Mouse (Mus musculus): ENCODE measurements around the gene Plek2. TPM values are rescaled to one million over a fixed set of nuclear protein-coding genes. Genes with fewer than 3 reads are reported as not detected.
"Not testable (repeated sequence)": the region's sequence is repeated elsewhere in the genome, so short reads cannot be mapped to it uniquely, and the experiment has no call there.

Plek2 gene
- polyA plus RNA-seq, 1 experiment from 2014 or later, result 3.6 TPM

- no peak overlapping the region for H3K4me3 ChIP-seq (ENCODE audit: low read length)
- ATAC-seq (ENCODE audit: low FRiP score, low TSS enrichment), result no peak
- no peaks in the 10 kb centered on the region for H3K36me3 ChIP-seq (ENCODE audit: control insufficient read depth, insufficient read depth, low read length)
- no peaks in the 10 kb centered on the region for H3K27me3 ChIP-seq (ENCODE audit: control insufficient read depth, insufficient read depth, low read length)
- H3K9me3 ChIP-seq (ENCODE audit: control insufficient read depth, low read length), result no peaks in the 10 kb centered on the region
- 48% methylated on average over 4 of the region's 4 CpGs for WGBS
- no peaks in the 10 kb centered on the region for H3K4me1 ChIP-seq (ENCODE audit: control insufficient read depth, insufficient read depth, low read length)
- H3K9ac ChIP-seq (ENCODE audit: low read depth, low read length), result no peak overlapping the region
- H3K27ac ChIP-seq (ENCODE audit: low read depth, low read length), result no peak overlapping the region
- H3K4me2 ChIP-seq (replicated peaks; ENCODE audit: low read depth, low read length), result no peak overlapping the region
Observed at GRCm38 (mm10) chr12:78936494-78936893, 29.7 kb upstream of the Plek2 start.

- 67% methylated on average over 1 of the region's 1 CpGs for WGBS
- no peaks in the 10 kb centered on the region for H3K27me3 ChIP-seq (ENCODE audit: control insufficient read depth, insufficient read depth, low read length)
- ATAC-seq (ENCODE audit: low FRiP score, low TSS enrichment), result no peak
- no peaks in the 10 kb centered on the region for H3K9me3 ChIP-seq (ENCODE audit: control insufficient read depth, low read length)
- no peaks in the 10 kb centered on the region for H3K36me3 ChIP-seq (ENCODE audit: control insufficient read depth, insufficient read depth, low read length)
- H3K4me3 ChIP-seq (ENCODE audit: low read length), result no peak overlapping the region
- H3K4me2 ChIP-seq (replicated peaks; ENCODE audit: low read depth, low read length), result no peak overlapping the region
- H3K27ac ChIP-seq (ENCODE audit: low read depth, low read length), result no peak overlapping the region
- no peaks in the 10 kb centered on the region for H3K4me1 ChIP-seq (ENCODE audit: control insufficient read depth, insufficient read depth, low read length)
- no peak overlapping the region for H3K9ac ChIP-seq (ENCODE audit: low read depth, low read length)
Observed at GRCm38 (mm10) chr12:78929900-78930299, 23.1 kb upstream of the Plek2 start.

- no peaks in the 10 kb centered on the region for H3K27me3 ChIP-seq (ENCODE audit: control insufficient read depth, insufficient read depth, low read length)
- no peak overlapping the region for H3K4me2 ChIP-seq (replicated peaks; ENCODE audit: low read depth, low read length)
- H3K9me3 ChIP-seq (ENCODE audit: control insufficient read depth, low read length), result no peaks in the 10 kb centered on the region
- no peak overlapping the region for H3K4me3 ChIP-seq (ENCODE audit: low read length)
- no peak overlapping the region for H3K9ac ChIP-seq (ENCODE audit: low read depth, low read length)
- H3K4me1 ChIP-seq (ENCODE audit: control insufficient read depth, insufficient read depth, low read length), result no peaks in the 10 kb centered on the region
- no peak for ATAC-seq (ENCODE audit: low FRiP score, low TSS enrichment)
- no peak overlapping the region for H3K27ac ChIP-seq (ENCODE audit: low read depth, low read length)
- 78% methylated on average over 5 of the region's 5 CpGs for WGBS
- no peaks in the 10 kb centered on the region for H3K36me3 ChIP-seq (ENCODE audit: control insufficient read depth, insufficient read depth, low read length)
Observed at GRCm38 (mm10) chr12:78927287-78927686, 20.5 kb upstream of the Plek2 start.

GRCm38 (mm10) chr12:78923539-78924189 lies 16.9 kb upstream of the Plek2 start:
- no peak for ATAC-seq (ENCODE audit: low FRiP score, low TSS enrichment)
- Histone ChIP-seq H3K9me3 (ENCODE audit: control insufficient read depth, low read length) (no peaks in the 10 kb centered on the region), H3K36me3 (ENCODE audit: control insufficient read depth, insufficient read depth, low read length) (no peaks in the 10 kb centered on the region), H3K4me1 (ENCODE audit: control insufficient read depth, insufficient read depth, low read length) (0 out of 2 replicates have a peak, but pooled peaks cover 4% of the 10 kb centered on the region), H3K9ac (ENCODE audit: low read depth, low read length) (no peak overlapping the region), H3K4me3 (ENCODE audit: low read length) (no peak overlapping the region), H3K27me3 (ENCODE audit: control insufficient read depth, insufficient read depth, low read length) (no peaks in the 10 kb centered on the region), H3K27ac (ENCODE audit: low read depth, low read length) (no peak overlapping the region), H3K4me2 (replicated peaks; ENCODE audit: low read depth, low read length) (no peak overlapping the region)
- WGBS, result 82% methylated on average over 7 of the region's 7 CpGs

- H3K27ac ChIP-seq (ENCODE audit: low read depth, low read length); H3K4me2 ChIP-seq (replicated peaks; ENCODE audit: low read depth, low read length); H3K9me3 ChIP-seq (ENCODE audit: control insufficient read depth, low read length); ATAC-seq (ENCODE audit: low FRiP score, low TSS enrichment); H3K27me3 ChIP-seq (ENCODE audit: control insufficient read depth, insufficient read depth, low read length); H3K4me3 ChIP-seq (ENCODE audit: low read length); H3K36me3 ChIP-seq (ENCODE audit: control insufficient read depth, insufficient read depth, low read length); H3K9ac ChIP-seq (ENCODE audit: low read depth, low read length); H3K4me1 ChIP-seq (ENCODE audit: control insufficient read depth, insufficient read depth, low read length): not testable (repeated sequence)
Observed at GRCm38 (mm10) chr12:78922977-78923376, 16.2 kb upstream of the Plek2 start.

GRCm38 (mm10) chr12:78922058-78922457 lies 15.3 kb upstream of the Plek2 start:
- H3K27ac ChIP-seq (ENCODE audit: low read depth, low read length), result no peak overlapping the region
- WGBS, result 77% methylated on average over 3 of the region's 3 CpGs
- H3K9me3 ChIP-seq (ENCODE audit: control insufficient read depth, low read length), result no peaks in the 10 kb centered on the region
- H3K4me2 ChIP-seq (replicated peaks; ENCODE audit: low read depth, low read length), result no peak overlapping the region
- no peaks in the 10 kb centered on the region for H3K27me3 ChIP-seq (ENCODE audit: control insufficient read depth, insufficient read depth, low read length)
- no peaks in the 10 kb centered on the region for H3K36me3 ChIP-seq (ENCODE audit: control insufficient read depth, insufficient read depth, low read length)
- 0 out of 2 replicates have a peak, but pooled peaks cover 4% of the 10 kb centered on the region for H3K4me1 ChIP-seq (ENCODE audit: control insufficient read depth, insufficient read depth, low read length)
- ATAC-seq (ENCODE audit: low FRiP score, low TSS enrichment), result no peak
- H3K9ac ChIP-seq (ENCODE audit: low read depth, low read length), result no peak overlapping the region
- H3K4me3 ChIP-seq (ENCODE audit: low read length), result no peak overlapping the region

GRCm38 (mm10) chr12:78921421-78921820 lies 14.7 kb upstream of the Plek2 start:
- 0 out of 2 replicates have a peak, but pooled peaks cover 4% of the 10 kb centered on the region for H3K4me1 ChIP-seq (ENCODE audit: control insufficient read depth, insufficient read depth, low read length)
- H3K9me3 ChIP-seq (ENCODE audit: control insufficient read depth, low read length), result no peaks in the 10 kb centered on the region
- no peak for ATAC-seq (ENCODE audit: low FRiP score, low TSS enrichment)
- no peaks in the 10 kb centered on the region for H3K36me3 ChIP-seq (ENCODE audit: control insufficient read depth, insufficient read depth, low read length)
- no peak overlapping the region for H3K9ac ChIP-seq (ENCODE audit: low read depth, low read length)
- no peak overlapping the region for H3K27ac ChIP-seq (ENCODE audit: low read depth, low read length)
- no peaks in the 10 kb centered on the region for H3K27me3 ChIP-seq (ENCODE audit: control insufficient read depth, insufficient read depth, low read length)
- 57% methylated on average over 4 of the region's 4 CpGs for WGBS
- H3K4me2 ChIP-seq (replicated peaks; ENCODE audit: low read depth, low read length), result no peak overlapping the region
- H3K4me3 ChIP-seq (ENCODE audit: low read length), result no peak overlapping the region

- 24% methylated on average over 16 of the region's 16 CpGs for WGBS
- Histone ChIP-seq H3K9ac (ENCODE audit: low read depth, low read length) (no peak overlapping the region), H3K36me3 (ENCODE audit: control insufficient read depth, insufficient read depth, low read length) (no peaks in the 10 kb centered on the region), H3K27ac (ENCODE audit: low read depth, low read length) (no peak overlapping the region), H3K4me3 (ENCODE audit: low read length) (no peak overlapping the region), H3K27me3 (ENCODE audit: control insufficient read depth, insufficient read depth, low read length) (no peaks in the 10 kb centered on the region), H3K4me1 (ENCODE audit: control insufficient read depth, insufficient read depth, low read length) (0 out of 2 replicates have a peak, but pooled peaks cover 4% of the 10 kb centered on the region), H3K9me3 (ENCODE audit: control insufficient read depth, low read length) (no peaks in the 10 kb centered on the region), H3K4me2 (replicated peaks; ENCODE audit: low read depth, low read length) (peak overlapping the region; percentile 16)
- ATAC-seq (ENCODE audit: low FRiP score, low TSS enrichment), result peak; percentile 68
Observed at GRCm38 (mm10) chr12:78919079-78919712, 12.4 kb upstream of the Plek2 start.

Data from kidney, embryonic 14.5 days (tissue).